Mouse (Mus musculus): ENCODE results near the gene Ceacam13. TPM values are rescaled to one million over a fixed set of nuclear protein-coding genes. Genes with fewer than 3 reads are reported as not detected.

The Ceacam13 gene
- not detected for polyA plus RNA-seq (2015; fragmentation: Illumina TruSeq; extraction: RNeasy Lipid Tissue Mini Kit (QIAGEN cat#74804); ENCODE audit: low read depth, low replicate concordance)

DNA sequence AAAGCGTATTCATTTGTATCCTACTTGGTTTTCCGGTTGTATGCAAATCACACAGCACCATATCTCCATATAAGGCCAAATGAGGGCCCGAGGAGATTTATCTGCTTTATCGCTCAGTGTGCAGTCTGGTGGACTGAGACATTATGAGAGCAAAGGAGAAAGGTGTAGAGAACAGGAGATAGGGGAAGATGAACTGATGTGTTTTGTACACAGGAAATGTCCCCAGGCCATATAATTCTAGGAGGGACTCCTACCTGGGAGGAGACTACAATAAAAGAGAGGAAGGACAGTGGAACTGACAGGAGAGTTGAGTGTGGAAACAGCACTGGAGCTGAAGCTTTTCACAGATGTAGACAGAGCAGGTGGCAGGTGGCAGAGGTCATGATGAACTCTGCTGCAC, at the start of gene Ceacam13:
Gene Ceacam13 (plus strand): TSS at position 301 of the 400 bp plus-strand sequence.

DNA sequence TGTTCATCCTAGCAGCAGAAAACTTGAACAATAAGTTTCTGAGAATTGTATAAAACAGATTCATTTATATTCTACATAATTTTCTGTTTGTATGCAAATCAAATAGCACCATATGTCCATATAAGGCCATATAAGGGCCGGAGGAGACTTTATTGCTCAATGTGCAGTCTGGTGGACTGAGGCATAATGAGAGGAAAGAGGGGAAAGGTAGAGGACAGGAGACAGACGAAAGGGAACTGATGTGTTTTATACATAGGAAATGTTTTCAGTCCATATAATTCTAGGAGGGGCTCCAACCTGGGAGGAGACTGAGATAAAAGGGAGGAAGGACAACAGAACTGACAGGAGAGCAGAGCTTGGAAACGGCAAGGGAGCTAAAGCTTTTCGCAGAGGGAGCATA, 37.9 kb upstream of the Ceacam13 start, which contains the start of gene Ceacam11:
Gene Ceacam11 (plus strand): TSS at position 301 of the 400 bp plus-strand sequence.

GRCm38 (mm10) chr7:18065629-18066028, 55.9 kb downstream of the Ceacam13 start, which contains the start of gene Ceacam12:
Ceacam12 (plus strand) TSS chr7:18065929.

Other genes with a start within 250 kb of the Ceacam13 start
- gene Ceacam14, start 197.3 kb upstream of the Ceacam13 start, polyA plus RNA-seq (2015; fragmentation: Illumina TruSeq; extraction: RNeasy Lipid Tissue Mini Kit (QIAGEN cat#74804); ENCODE audit: low read depth, low replicate concordance), result not detected
- gene Gm5155, start 138.1 kb upstream of the Ceacam13 start, polyA plus RNA-seq (2015; fragmentation: Illumina TruSeq; extraction: RNeasy Lipid Tissue Mini Kit (QIAGEN cat#74804); ENCODE audit: low read depth, low replicate concordance), result not detected
- not detected for gene Ceacam11, start 37.8 kb upstream of the Ceacam13 start, polyA plus RNA-seq (2015; fragmentation: Illumina TruSeq; extraction: RNeasy Lipid Tissue Mini Kit (QIAGEN cat#74804); ENCODE audit: low read depth, low replicate concordance)
- gene Ceacam12, start 56.0 kb downstream of the Ceacam13 start, polyA plus RNA-seq (2015; fragmentation: Illumina TruSeq; extraction: RNeasy Lipid Tissue Mini Kit (QIAGEN cat#74804); ENCODE audit: low read depth, low replicate concordance), result not detected
- gene Igfl3, start 166.6 kb downstream of the Ceacam13 start, polyA plus RNA-seq (2015; fragmentation: Illumina TruSeq; extraction: RNeasy Lipid Tissue Mini Kit (QIAGEN cat#74804); ENCODE audit: low read depth, low replicate concordance), result not detected
- not detected for gene Mill1, start 235.5 kb downstream of the Ceacam13 start, polyA plus RNA-seq (2015; fragmentation: Illumina TruSeq; extraction: RNeasy Lipid Tissue Mini Kit (QIAGEN cat#74804); ENCODE audit: low read depth, low replicate concordance)